Mouse (Mus musculus): ENCODE results near the gene Nr1h4. TPM values are rescaled to one million over a fixed set of nuclear protein-coding genes. Genes with fewer than 3 reads are reported as not detected.

Gene Nr1h4
- polyA plus RNA-seq, 1 experiment from 2014 or later: 9.9 TPM

- Histone ChIP-seq H3K27ac (no peak overlapping the region), H3K36me3 (no peaks in the 10 kb centered on the region), H3K9me3 (no peaks in the 10 kb centered on the region), H3K27me3 (replicated peaks) (no peaks in the 10 kb centered on the region), H3K4me3 (replicated peaks) (no peak overlapping the region), H3K4me1 (no peaks in the 10 kb centered on the region), H3K4me2 (no peak overlapping the region), H3K9ac (no peak overlapping the region)
- no peak for ATAC-seq (ENCODE audit: insufficient read depth, low FRiP score, low read depth)
- WGBS: 75% methylated on average over 4 of the region's 4 CpGs
Measured at GRCm38 (mm10) chr10:89464760-89465405, 68.5 kb downstream of the Nr1h4 start.

DNA sequence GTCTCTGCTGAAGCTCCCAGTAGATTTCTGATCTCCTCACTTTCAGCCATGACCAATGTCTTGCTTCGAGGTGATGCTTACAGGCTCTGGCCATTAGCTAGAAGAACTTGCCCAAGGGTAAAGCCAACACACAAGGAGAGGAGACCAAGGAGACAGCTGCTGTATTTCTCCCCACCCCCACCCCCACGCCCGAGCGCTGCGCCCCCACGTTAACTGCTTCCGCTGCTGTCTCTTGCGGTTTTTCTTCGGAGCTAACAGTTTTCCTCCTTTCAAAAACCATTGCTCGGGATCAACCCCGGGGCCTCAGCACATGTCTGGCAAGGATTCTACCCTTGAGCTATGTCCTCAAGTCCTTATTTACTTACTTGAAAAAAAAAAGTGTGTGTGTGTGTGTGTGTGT, 70.5 kb downstream of the Nr1h4 start:
- ATAC-seq (ENCODE audit: insufficient read depth, low FRiP score, low read depth): no peak
- Histone ChIP-seq H3K4me2 (no peak overlapping the region), H3K9ac (no peak overlapping the region), H3K4me1 (no peaks in the 10 kb centered on the region), H3K4me3 (replicated peaks) (no peak overlapping the region), H3K9me3 (no peaks in the 10 kb centered on the region), H3K36me3 (no peaks in the 10 kb centered on the region), H3K27me3 (replicated peaks) (no peaks in the 10 kb centered on the region), H3K27ac (no peak overlapping the region)
- 79% methylated on average over 11 of the region's 11 CpGs for WGBS

DNA sequence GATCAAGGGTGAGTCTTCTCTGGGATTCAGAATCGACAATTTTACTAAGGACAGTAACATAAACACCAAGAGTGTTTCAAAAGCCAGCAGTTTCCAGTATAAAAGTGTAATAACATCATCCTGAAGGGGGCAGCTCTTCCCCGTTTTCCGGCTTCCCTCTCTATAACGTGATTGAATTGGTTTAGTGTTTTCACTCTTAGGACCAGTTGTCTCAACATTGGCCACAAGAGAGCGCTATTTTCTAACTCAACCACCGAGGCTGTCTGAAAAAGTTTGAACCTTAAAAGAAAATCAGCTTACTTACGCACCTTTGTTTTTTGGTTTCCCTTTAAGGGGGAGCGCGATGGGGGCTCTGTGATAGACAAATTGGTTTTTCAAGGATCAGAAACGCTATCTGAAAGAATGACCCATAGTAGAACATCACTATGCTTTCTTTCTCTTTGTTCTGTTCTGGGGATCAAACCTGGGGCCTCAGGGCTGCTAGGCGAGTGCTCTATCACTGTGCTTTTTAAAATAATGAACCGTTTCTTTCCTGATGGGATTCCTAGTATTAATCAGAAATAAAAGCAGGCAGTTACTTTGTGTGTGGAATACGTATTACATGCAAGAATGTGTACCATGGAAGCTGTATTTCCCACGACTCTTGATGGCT, 71.4 kb downstream of the Nr1h4 start:
- Histone ChIP-seq H3K27me3 (replicated peaks) (no peaks in the 10 kb centered on the region), H3K27ac (no peak overlapping the region), H3K9ac (no peak overlapping the region), H3K9me3 (no peaks in the 10 kb centered on the region), H3K4me1 (no peaks in the 10 kb centered on the region), H3K4me3 (replicated peaks) (0 out of 2 replicates have a peak overlapping the region, but pooled peaks have one; percentile 3), H3K36me3 (no peaks in the 10 kb centered on the region), H3K4me2 (peak overlapping the region; percentile 29)
- ATAC-seq (ENCODE audit: insufficient read depth, low FRiP score, low read depth): peak; percentile 41; the same call in 1 of the 2 replicates
- WGBS: 17% methylated on average over 14 of the region's 14 CpGs

DNA sequence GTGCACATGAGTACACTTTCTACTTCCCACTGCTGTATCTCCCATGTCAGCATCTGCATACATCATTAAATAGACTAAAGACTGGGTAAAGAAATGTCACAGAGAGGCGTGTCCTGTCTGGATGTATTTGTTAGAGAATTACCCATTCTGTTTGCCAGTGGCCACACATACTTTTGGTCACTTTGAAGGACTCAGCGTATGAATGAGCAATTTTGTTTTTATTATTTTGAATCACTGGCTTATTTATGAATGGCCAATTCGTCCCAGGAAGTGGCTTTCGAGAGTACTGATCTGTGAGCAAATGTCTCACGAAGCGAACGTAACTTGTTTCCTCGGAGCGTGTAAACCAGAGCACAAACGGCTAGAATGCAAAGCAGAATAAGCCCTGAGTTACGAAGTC, 72.4 kb downstream of the Nr1h4 start:
- no peaks in the 10 kb centered on the region for H3K36me3 ChIP-seq
- WGBS: 89% methylated on average over 11 of the region's 11 CpGs
- no peak overlapping the region for H3K27ac ChIP-seq
- H3K4me2 ChIP-seq: no peak overlapping the region
- H3K4me3 ChIP-seq (replicated peaks): no peak overlapping the region
- no peaks in the 10 kb centered on the region for H3K27me3 ChIP-seq (replicated peaks)
- no peak for ATAC-seq (ENCODE audit: insufficient read depth, low FRiP score, low read depth)
- H3K9ac ChIP-seq: no peak overlapping the region
- no peaks in the 10 kb centered on the region for H3K9me3 ChIP-seq
- no peaks in the 10 kb centered on the region for H3K4me1 ChIP-seq

- Histone ChIP-seq H3K36me3 (no peaks in the 10 kb centered on the region), H3K4me1 (no peaks in the 10 kb centered on the region), H3K27me3 (replicated peaks) (no peaks in the 10 kb centered on the region), H3K4me2 (no peak overlapping the region), H3K9me3 (no peaks in the 10 kb centered on the region), H3K4me3 (replicated peaks) (no peak overlapping the region), H3K9ac (no peak overlapping the region), H3K27ac (no peak overlapping the region)
- WGBS: 62% methylated on average over 3 of the region's 3 CpGs
- peak; percentile 63 for ATAC-seq (ENCODE audit: insufficient read depth, low FRiP score, low read depth)
Measured at GRCm38 (mm10) chr10:89458770-89459169, 74.6 kb downstream of the Nr1h4 start.

DNA sequence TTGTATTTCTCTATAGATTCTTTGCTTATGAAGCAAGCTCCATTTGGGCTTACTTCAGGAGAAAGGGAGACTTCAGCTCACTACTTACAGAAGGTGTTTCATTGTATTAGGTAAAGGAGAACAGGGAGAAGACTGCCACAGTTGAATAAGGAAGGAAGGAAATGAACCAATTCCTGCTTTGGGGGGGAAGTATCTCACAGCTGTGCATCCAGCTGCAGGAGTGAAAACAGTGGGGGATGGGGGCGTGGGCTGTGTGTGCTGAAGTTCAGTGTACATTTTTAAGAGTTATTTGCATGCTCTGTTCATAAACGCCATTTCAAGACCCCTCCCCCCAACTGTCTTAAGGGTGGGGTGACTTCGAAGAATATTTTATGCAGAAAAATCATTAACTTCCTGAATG, 79.6 kb downstream of the Nr1h4 start:
- Histone ChIP-seq H3K4me1 (no peaks in the 10 kb centered on the region), H3K9me3 (no peaks in the 10 kb centered on the region), H3K27ac (no peak overlapping the region), H3K36me3 (no peaks in the 10 kb centered on the region), H3K27me3 (replicated peaks) (no peaks in the 10 kb centered on the region), H3K9ac (no peak overlapping the region), H3K4me3 (replicated peaks) (no peak overlapping the region), H3K4me2 (no peak overlapping the region)
- ATAC-seq (ENCODE audit: insufficient read depth, low FRiP score, low read depth): no peak
- 66% methylated on average over 3 of the region's 3 CpGs for WGBS

DNA sequence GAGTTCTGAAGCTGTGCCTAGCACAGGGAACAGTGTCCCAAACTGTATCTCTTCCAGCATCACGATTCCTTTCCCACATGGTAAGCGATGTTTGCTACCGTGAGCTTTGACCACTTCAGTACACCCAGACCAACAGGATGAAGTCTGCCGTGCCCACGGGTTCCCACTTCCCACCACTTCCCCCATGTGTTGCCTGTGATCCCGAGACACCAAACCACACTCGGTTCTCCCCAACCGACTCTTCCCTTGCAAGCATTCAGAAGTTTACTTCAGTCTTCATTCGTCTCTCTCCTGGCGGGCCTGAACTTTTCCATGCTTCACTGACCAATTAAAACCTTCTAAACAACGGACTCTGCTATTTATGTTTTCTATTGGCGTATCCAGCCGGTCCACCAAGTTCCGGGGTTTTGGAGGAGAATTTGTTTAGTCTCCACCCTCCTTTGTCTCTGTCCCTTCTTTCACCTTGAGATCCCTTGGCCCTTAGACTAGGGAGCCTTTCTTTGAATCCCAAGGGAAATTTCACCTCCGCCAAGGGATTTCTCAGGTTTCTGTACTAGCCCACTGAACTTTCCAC, 80.2 kb downstream of the Nr1h4 start:
- WGBS: 79% methylated on average over 15 of the region's 15 CpGs
- ATAC-seq (ENCODE audit: insufficient read depth, low FRiP score, low read depth): no peak
- Histone ChIP-seq H3K27me3 (replicated peaks) (no peaks in the 10 kb centered on the region), H3K4me2 (no peak overlapping the region), H3K4me1 (no peaks in the 10 kb centered on the region), H3K4me3 (replicated peaks) (no peak overlapping the region), H3K27ac (no peak overlapping the region), H3K36me3 (no peaks in the 10 kb centered on the region), H3K9ac (no peak overlapping the region), H3K9me3 (no peaks in the 10 kb centered on the region)

GRCm38 (mm10) chr10:89450411-89450810, 83.0 kb downstream of the Nr1h4 start:
- Histone ChIP-seq H3K4me3 (replicated peaks) (no peak overlapping the region), H3K4me2 (no peak overlapping the region), H3K36me3 (no peaks in the 10 kb centered on the region), H3K4me1 (no peaks in the 10 kb centered on the region), H3K9ac (no peak overlapping the region), H3K9me3 (no peaks in the 10 kb centered on the region), H3K27me3 (replicated peaks) (no peaks in the 10 kb centered on the region), H3K27ac (no peak overlapping the region)
- WGBS: 53% methylated on average over 10 of the region's 10 CpGs
- ATAC-seq (ENCODE audit: insufficient read depth, low FRiP score, low read depth): no peak

- ATAC-seq (ENCODE audit: insufficient read depth, low FRiP score, low read depth): no peak
- WGBS: 38% methylated on average over 3 of the region's 3 CpGs
- Histone ChIP-seq H3K27me3 (replicated peaks) (no peaks in the 10 kb centered on the region), H3K9ac (no peak overlapping the region), H3K36me3 (no peaks in the 10 kb centered on the region), H3K9me3 (no peaks in the 10 kb centered on the region), H3K4me2 (peak overlapping the region; percentile 81), H3K27ac (peak overlapping the region; percentile 55), H3K4me3 (replicated peaks) (peak overlapping the region; percentile 63), H3K4me1 (peaks cover 4% of the 10 kb centered on the region; the same call in 1 of the 2 replicates)
Measured at GRCm38 (mm10) chr10:89444381-89444780, 89.0 kb downstream of the Nr1h4 start.

DNA sequence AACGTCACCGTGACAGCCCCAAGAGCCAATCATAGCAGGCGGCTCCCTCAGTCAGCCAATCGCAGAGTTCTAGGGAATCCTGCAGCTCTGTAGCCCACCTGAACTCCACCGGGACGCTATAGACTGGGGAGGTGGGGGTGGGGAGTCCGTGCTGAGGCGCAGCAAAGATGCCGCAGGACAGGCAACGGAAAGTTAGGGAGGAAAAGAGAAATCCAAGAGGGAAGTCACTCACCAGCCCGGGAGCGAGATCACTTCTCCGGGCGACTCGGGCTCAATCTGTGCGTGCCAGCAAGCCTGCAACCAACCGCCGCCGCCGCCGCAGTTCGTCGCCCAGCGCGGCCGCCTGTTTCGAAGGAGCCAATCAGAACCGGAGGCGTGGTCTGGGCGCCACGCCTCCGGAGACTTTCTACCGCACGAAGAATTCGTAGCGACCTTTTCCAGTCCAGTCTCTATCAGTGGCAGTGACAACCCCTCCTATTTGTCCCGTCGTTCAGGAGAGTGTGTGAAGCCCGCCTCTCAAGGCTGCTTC, 89.7 kb downstream of the Nr1h4 start, which contains the start of gene Gas2l3:
Gene Gas2l3, minus strand, starts transcription at position 345 of the 529 bp plus-strand sequence.
- peak; percentile 94 for ATAC-seq (ENCODE audit: insufficient read depth, low FRiP score, low read depth)
- Histone ChIP-seq H3K4me2 (peak within 1 kb of the TSS; percentile 81), H3K4me1 (peaks cover 4% of the 10 kb centered on the region; the same call in 1 of the 2 replicates), H3K9ac (peak within 1 kb of the TSS; percentile 50), H3K4me3 (replicated peaks) (peak within 1 kb of the TSS; percentile 63), H3K36me3 (no peaks in the 10 kb centered on the region), H3K27ac (peak within 1 kb of the TSS; percentile 72), H3K27me3 (replicated peaks) (no peaks in the 10 kb centered on the region), H3K9me3 (no peaks in the 10 kb centered on the region)
- WGBS: under 1% methylated on average over 39 of the region's 39 CpGs

- Histone ChIP-seq H3K9me3 (no peaks in the 10 kb centered on the region), H3K27me3 (replicated peaks) (no peaks in the 10 kb centered on the region), H3K27ac (peak overlapping the region; percentile 72; the same call in 1 of the 2 replicates), H3K9ac (peak overlapping the region; percentile 50), H3K36me3 (no peaks in the 10 kb centered on the region), H3K4me3 (replicated peaks) (peak overlapping the region; percentile 63), H3K4me1 (peaks cover 4% of the 10 kb centered on the region; the same call in 1 of the 2 replicates), H3K4me2 (peak overlapping the region; percentile 81)
- under 1% methylated on average over 17 of the region's 17 CpGs for WGBS
- peak; percentile 34 for ATAC-seq (ENCODE audit: insufficient read depth, low FRiP score, low read depth)
Measured at GRCm38 (mm10) chr10:89443115-89443622, 90.2 kb downstream of the Nr1h4 start.

- Histone ChIP-seq H3K36me3 (no peaks in the 10 kb centered on the region), H3K4me1 (peaks cover 4% of the 10 kb centered on the region; the same call in 1 of the 2 replicates), H3K4me3 (replicated peaks) (peak overlapping the region; percentile 63), H3K9me3 (no peaks in the 10 kb centered on the region), H3K27me3 (replicated peaks) (no peaks in the 10 kb centered on the region), H3K4me2 (peak overlapping the region; percentile 81), H3K9ac (no peak overlapping the region), H3K27ac (no peak overlapping the region)
- ATAC-seq (ENCODE audit: insufficient read depth, low FRiP score, low read depth): no peak
- 14% methylated on average over 4 of the region's 4 CpGs for WGBS
Measured at GRCm38 (mm10) chr10:89442640-89443039, 90.7 kb downstream of the Nr1h4 start.
